Mouse (Mus musculus): ENCODE measurements around the gene Hibadh. TPM values are rescaled to one million over a fixed set of nuclear protein-coding genes. Genes with fewer than 3 reads are reported as not detected.

The Hibadh gene
- polyA plus RNA-seq, 1 experiment, result 37.5 TPM

DNA sequence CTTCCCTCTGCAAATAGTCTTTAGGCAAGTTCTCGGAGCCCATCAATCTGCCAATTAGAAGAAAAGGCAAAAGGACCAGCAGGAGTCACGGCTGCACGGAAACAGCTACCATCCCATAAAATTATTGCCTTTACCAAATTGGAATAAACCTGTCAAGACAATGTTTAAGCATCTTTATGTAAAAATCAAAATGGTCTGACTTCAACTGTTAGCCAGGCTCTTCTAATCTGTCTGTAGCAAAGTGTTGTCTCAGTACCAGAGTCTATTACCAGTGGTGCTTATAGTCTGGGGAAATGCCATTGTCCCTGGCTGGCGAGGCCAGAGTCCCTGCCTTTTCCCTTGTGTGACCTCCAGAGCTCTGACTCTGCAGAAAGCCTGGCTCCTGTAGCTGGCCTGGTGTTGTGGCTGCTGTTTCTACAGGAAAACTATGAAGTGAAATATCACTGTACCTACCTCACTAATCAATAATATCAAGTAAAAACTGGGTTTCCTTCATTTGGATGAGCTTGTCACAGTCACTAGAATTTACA, 126.2 kb downstream of the Hibadh start:
- TF ChIP-seq CTCF (IDR thresholded peaks at IDR 0.05; ENCODE audit: insufficient read depth, low read length) (no peak), POLR2A (IDR thresholded peaks at IDR 0.05; ENCODE audit: borderline replicate concordance, extremely low read depth, low read depth, low read length) (no peak)
- 58% methylated on average over 4 of the region's 4 CpGs for WGBS
- Histone ChIP-seq H3K4me1 (ENCODE audit: control insufficient read depth, insufficient read depth, low read length) (no peaks in the 10 kb centered on the region), H3K4me3 (replicated peaks; ENCODE audit: extremely low read depth, low read depth, low read length) (no peak overlapping the region)
- no peak for DNase-seq

GRCm38 (mm10) chr6:52508789-52509188, 131.4 kb downstream of the Hibadh start:
- no peaks in the 10 kb centered on the region; the same call in 1 of the 2 replicates for H3K4me1 ChIP-seq (ENCODE audit: control insufficient read depth, insufficient read depth, low read length)
- H3K4me3 ChIP-seq (replicated peaks; ENCODE audit: extremely low read depth, low read depth, low read length), result no peak overlapping the region
- DNase-seq, result no peak
- no peak for TF ChIP-seq CTCF (IDR thresholded peaks at IDR 0.05; ENCODE audit: insufficient read depth, low read length)
- TF ChIP-seq POLR2A (IDR thresholded peaks at IDR 0.05; ENCODE audit: borderline replicate concordance, extremely low read depth, low read depth, low read length), result no peak
- 89% methylated on average over 3 of the region's 3 CpGs for WGBS

DNA sequence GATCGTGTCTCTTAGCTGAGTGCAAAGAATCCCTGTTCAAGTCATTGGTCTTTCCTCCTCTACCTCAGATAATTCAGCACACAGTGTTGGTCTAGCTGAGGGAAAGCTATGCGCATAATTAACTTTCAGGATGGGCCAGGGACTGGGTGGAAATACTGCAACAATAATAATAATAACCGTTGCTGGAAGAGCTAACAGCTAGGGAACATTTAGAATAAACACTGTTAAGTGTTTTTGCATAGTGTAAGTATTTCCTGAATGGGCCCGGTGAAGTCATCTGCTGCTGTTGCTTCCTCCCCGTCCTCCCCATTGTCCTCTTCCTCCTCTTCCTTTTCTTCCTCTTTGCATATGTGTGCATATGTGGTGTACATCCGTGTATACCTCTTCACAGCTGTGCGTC, 132.2 kb downstream of the Hibadh start:
- DNase-seq, result no peak
- 60% methylated on average over 7 of the region's 7 CpGs for WGBS
- Histone ChIP-seq H3K4me3 (replicated peaks; ENCODE audit: extremely low read depth, low read depth, low read length) (no peak overlapping the region), H3K4me1 (ENCODE audit: control insufficient read depth, insufficient read depth, low read length) (no peaks in the 10 kb centered on the region; the same call in none of the 2 replicates)
- TF ChIP-seq CTCF (IDR thresholded peaks at IDR 0.05; ENCODE audit: insufficient read depth, low read length), result no peak
- no peak for TF ChIP-seq POLR2A (IDR thresholded peaks at IDR 0.05; ENCODE audit: borderline replicate concordance, extremely low read depth, low read depth, low read length)

GRCm38 (mm10) chr6:52507171-52507570, 133.0 kb downstream of the Hibadh start:
- Histone ChIP-seq H3K4me1 (ENCODE audit: control insufficient read depth, insufficient read depth, low read length) (no peaks in the 10 kb centered on the region; the same call in none of the 2 replicates), H3K4me3 (replicated peaks; ENCODE audit: extremely low read depth, low read depth, low read length) (no peak overlapping the region)
- WGBS, result 72% methylated on average over 5 of the region's 5 CpGs
- no peak for TF ChIP-seq CTCF (IDR thresholded peaks at IDR 0.05; ENCODE audit: insufficient read depth, low read length)
- no peak for TF ChIP-seq POLR2A (IDR thresholded peaks at IDR 0.05; ENCODE audit: borderline replicate concordance, extremely low read depth, low read depth, low read length)
- DNase-seq, result no peak

DNA sequence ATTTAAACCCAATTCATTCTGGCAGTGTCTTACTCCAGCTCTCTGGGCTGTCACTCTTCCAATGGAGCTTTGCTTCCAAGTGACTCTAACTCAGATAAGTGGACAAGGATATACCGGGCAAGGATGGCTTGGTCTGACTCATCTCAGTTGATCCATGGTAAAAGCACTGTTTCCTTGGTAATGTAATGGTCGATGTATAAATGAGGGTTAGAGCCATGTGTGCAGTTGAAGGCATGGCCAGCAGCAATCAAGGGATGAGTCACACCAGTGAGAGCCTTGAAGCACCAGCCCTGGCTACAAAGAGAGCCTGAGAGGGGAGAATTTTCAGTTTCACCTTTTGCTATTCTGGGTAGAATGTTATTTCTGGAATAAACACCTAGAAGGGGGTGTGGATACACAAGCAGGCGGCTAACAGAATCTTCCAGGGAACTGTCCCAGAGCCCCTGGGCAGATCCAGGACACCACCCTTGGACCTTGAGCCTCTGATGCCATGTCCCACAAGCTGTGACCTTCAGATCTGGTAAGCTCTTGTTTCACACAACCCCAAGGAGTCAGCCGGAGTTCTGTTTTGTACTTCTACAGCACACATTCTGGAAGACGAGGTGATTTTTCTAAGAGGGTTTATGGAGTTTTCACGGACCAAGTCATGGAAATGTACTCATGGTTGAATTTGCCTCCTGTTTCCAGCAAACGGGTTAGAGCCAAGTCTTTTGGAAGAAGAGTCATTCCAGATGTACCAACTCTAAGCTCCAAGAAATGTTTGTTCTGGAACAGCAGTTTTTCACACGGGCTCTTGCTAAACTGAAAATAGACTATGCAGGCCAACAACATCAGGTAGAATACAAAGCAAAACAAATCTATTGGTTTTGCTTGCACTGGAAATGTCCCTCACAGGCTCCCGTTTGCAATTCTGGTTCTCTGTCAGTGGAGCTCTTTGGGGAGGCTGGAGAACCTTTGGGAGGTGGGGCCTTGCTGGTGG, 134.1 kb downstream of the Hibadh start:
- no peak for TF ChIP-seq POLR2A (IDR thresholded peaks at IDR 0.05; ENCODE audit: borderline replicate concordance, extremely low read depth, low read depth, low read length)
- no peak for TF ChIP-seq CTCF (IDR thresholded peaks at IDR 0.05; ENCODE audit: insufficient read depth, low read length)
- no peak for DNase-seq
- WGBS, result 75% methylated on average over 9 of the region's 9 CpGs
- Histone ChIP-seq H3K4me1 (ENCODE audit: control insufficient read depth, insufficient read depth, low read length) (no peaks in the 10 kb centered on the region; the same call in none of the 2 replicates), H3K4me3 (replicated peaks; ENCODE audit: extremely low read depth, low read depth, low read length) (no peak overlapping the region)

- DNase-seq, result no peak
- TF ChIP-seq CTCF (IDR thresholded peaks at IDR 0.05; ENCODE audit: insufficient read depth, low read length) (no peak), POLR2A (IDR thresholded peaks at IDR 0.05; ENCODE audit: borderline replicate concordance, extremely low read depth, low read depth, low read length) (no peak)
- Histone ChIP-seq H3K4me3 (replicated peaks; ENCODE audit: extremely low read depth, low read depth, low read length) (no peak overlapping the region), H3K4me1 (ENCODE audit: control insufficient read depth, insufficient read depth, low read length) (no peaks in the 10 kb centered on the region; the same call in none of the 2 replicates)
- WGBS, result 70% methylated on average over 8 of the region's 8 CpGs
Measured at GRCm38 (mm10) chr6:52504676-52505460, 135.3 kb downstream of the Hibadh start.

- TF ChIP-seq CTCF (IDR thresholded peaks at IDR 0.05; ENCODE audit: insufficient read depth, low read length), result no peak
- TF ChIP-seq POLR2A (IDR thresholded peaks at IDR 0.05; ENCODE audit: borderline replicate concordance, extremely low read depth, low read depth, low read length), result no peak
- no peak overlapping the region for H3K4me3 ChIP-seq (replicated peaks; ENCODE audit: extremely low read depth, low read depth, low read length)
- DNase-seq, result no peak
- no peaks in the 10 kb centered on the region; the same call in none of the 2 replicates for H3K4me1 ChIP-seq (ENCODE audit: control insufficient read depth, insufficient read depth, low read length)
- 74% methylated on average over 2 of the region's 2 CpGs for WGBS
Measured at GRCm38 (mm10) chr6:52502986-52503385, 137.2 kb downstream of the Hibadh start.

DNA sequence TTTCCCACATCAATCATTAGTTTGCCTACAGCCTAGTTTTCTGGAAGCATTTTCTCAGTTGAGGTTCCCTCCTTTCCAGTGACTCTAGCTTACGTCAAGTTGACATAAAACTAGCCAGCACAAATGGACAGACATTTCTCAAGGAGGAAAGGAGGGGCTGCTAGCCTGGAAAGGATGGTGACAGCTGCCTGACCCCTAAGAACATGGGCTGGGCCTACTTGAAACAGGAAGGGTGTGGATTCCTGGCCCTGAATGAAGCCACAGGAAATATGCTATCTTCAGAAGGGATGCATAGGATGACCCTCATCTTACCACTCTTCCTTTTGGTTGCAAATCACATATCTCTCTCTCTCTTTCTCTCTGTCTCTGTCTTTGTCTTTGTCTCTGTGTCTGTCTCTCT, 138.7 kb downstream of the Hibadh start:
- TF ChIP-seq CTCF (IDR thresholded peaks at IDR 0.05; ENCODE audit: insufficient read depth, low read length) (no peak), POLR2A (IDR thresholded peaks at IDR 0.05; ENCODE audit: borderline replicate concordance, extremely low read depth, low read depth, low read length) (no peak)
- Histone ChIP-seq H3K4me3 (replicated peaks; ENCODE audit: extremely low read depth, low read depth, low read length) (no peak overlapping the region), H3K4me1 (ENCODE audit: control insufficient read depth, insufficient read depth, low read length) (no peaks in the 10 kb centered on the region; the same call in 1 of the 2 replicates)
- WGBS, result 38% methylated on average over 1 of the region's 1 CpGs
- DNase-seq, result no peak

Other genes with a start within 250 kb of the Hibadh start
- 30.5 and 31.2 TPM in 2 replicates for gene Tax1bp1, start 73.3 kb upstream of the Hibadh start, polyA plus RNA-seq (2012; rRNA removed)